Mouse (Mus musculus) liver, embryonic 12.5 days (tissue): ENCODE measurements around the gene Noa1. TPM values are rescaled to one million over a fixed set of nuclear protein-coding genes. Genes with fewer than 3 reads are reported as not detected.

ENCODE experiments used
- ATAC-seq: fragments of 200-750 bp; cut with Nextera tagmentation; 2 replicates; pipeline ENCODE4 v1.8.0; 2017; ENCODE audit warnings: moderate number of reproducible peaks, mild to moderate bottlenecking, moderate library complexity
- H3K27ac ChIP-seq: fragments of 300-500 bp; sonication (generic); 2 replicates; pipeline ENCODE4 v1.5.1; 2016; ENCODE audit warnings: mild to moderate bottlenecking
- H3K27me3 ChIP-seq: fragments of 300-500 bp; sonication (generic); replicated peaks from 2 replicates; pipeline ENCODE4 v1.6.1; 2016; ENCODE audit warnings: mild to moderate bottlenecking, moderate library complexity
- H3K36me3 ChIP-seq: fragments of 300-500 bp; sonication (generic); 2 replicates; pipeline ENCODE4 v1.6.1; 2016; ENCODE audit warnings: mild to moderate bottlenecking, moderate library complexity
- H3K4me1 ChIP-seq: fragments of 300-500 bp; sonication (generic); 2 replicates; pipeline ENCODE4 v1.6.1; 2016
- H3K4me2 ChIP-seq: fragments of 300-500 bp; sonication (generic); 2 replicates; pipeline ENCODE4 v1.6.1; 2016; ENCODE audit warnings: mild to moderate bottlenecking, moderate library complexity
- H3K4me3 ChIP-seq: fragments of 300-500 bp; sonication (generic); 2 replicates; pipeline ENCODE4 v1.5.1; 2016; ENCODE audit warnings: mild to moderate bottlenecking, moderate library complexity
- H3K9ac ChIP-seq: fragments of 300-500 bp; sonication (generic); 2 replicates; pipeline ENCODE4 v1.6.1; 2016; ENCODE audit warnings: mild to moderate bottlenecking, moderate library complexity
- H3K9me3 ChIP-seq: fragments of 300-500 bp; sonication (generic); replicated peaks from 2 replicates; pipeline ENCODE4 v1.6.1; 2016; ENCODE audit warnings: mild to moderate bottlenecking, moderate library complexity
- WGBS: fragments of 180-500 bp; shearing (Covaris S2); methylation state at CpG from one replicate; pipeline ENCODE4 v1.1.7; 2016; ENCODE audit not compliant: insufficient replicate concordance; 5-methylcytosine and 5-hydroxymethylcytosine counted together
- polyA plus RNA-seq: library from polyadenylated mRNA; unstranded; fragments of >200 nt; fragmentation: Nextera tagmentation; extraction: Ambion mirVana; gene quantifications from 2 replicates; pipeline ENCODE4 v1.2.1, GENCODE M21; 2016

Gene Noa1
- polyA plus RNA-seq, 1 experiment from 2014 or later, result 44.9 TPM

GRCm38 (mm10) chr5:77286904-77287303, 23.0 kb downstream of the Noa1 start:
- Histone ChIP-seq H3K9me3 (no peaks in the 10 kb centered on the region), H3K9ac (no peak overlapping the region), H3K4me1 (no peaks in the 10 kb centered on the region), H3K4me2 (no peak overlapping the region), H3K36me3 (peaks cover 80% of the 10 kb centered on the region), H3K27ac (no peak overlapping the region), H3K4me3 (no peak overlapping the region), H3K27me3 (no peaks in the 10 kb centered on the region)
- ATAC-seq, result no peak
- 71% methylated on average over 5 of the region's 5 CpGs for WGBS

- Histone ChIP-seq H3K4me2 (no peak overlapping the region), H3K9ac (no peak overlapping the region), H3K4me3 (no peak overlapping the region), H3K27ac (no peak overlapping the region), H3K4me1 (no peaks in the 10 kb centered on the region), H3K27me3 (no peaks in the 10 kb centered on the region), H3K36me3 (peaks cover 82% of the 10 kb centered on the region), H3K9me3 (no peaks in the 10 kb centered on the region)
- 75% methylated on average over 7 of the region's 7 CpGs for WGBS
- no peak for ATAC-seq
These were observed 24.2 kb downstream of the Noa1 start for GRCm38 (mm10) chr5:77285685-77286084.

GRCm38 (mm10) chr5:77282242-77282641, 27.6 kb downstream of the Noa1 start:
- no peak for ATAC-seq
- no peak overlapping the region for H3K4me2 ChIP-seq
- 81% methylated on average over 9 of the region's 9 CpGs for WGBS

DNA sequence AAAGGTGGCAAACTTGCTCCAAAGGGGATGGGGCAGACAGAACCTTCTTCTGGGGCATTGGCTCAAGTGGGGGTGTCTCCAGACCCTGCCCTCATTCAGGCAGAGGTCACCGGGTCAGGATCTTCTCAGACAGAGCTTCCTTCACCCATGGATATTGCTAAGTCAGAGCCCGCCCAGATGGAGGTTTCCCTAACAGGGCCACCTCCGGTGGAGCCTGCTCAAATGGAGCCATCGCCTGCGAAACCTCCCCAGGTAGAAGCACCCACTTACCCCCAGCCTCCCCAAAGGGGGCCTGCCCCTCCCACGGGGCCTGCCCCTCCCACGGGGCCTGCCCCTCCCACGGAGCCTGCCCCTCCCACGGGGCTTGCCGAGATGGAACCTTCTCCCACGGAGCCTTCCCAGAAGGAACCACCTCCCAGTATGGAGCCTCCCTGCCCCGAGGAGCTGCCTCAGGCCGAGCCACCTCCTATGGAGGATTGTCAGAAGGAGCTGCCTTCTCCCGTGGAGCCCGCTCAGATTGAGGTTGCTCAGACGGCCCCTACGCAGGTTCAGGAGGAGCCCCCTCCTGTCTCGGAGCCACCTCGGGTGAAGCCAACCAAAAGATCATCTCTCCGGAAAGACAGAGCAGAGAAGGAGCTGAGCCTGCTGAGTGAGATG, 28.2 kb downstream of the Noa1 start:
- WGBS, result 83% methylated on average over 20 of the region's 20 CpGs
- Histone ChIP-seq H3K9ac (no peak overlapping the region), H3K27me3 (no peaks in the 10 kb centered on the region), H3K4me1 (peaks cover 10% of the 10 kb centered on the region; the same call in 1 of the 2 replicates), H3K27ac (no peak overlapping the region), H3K36me3 (peaks cover 83% of the 10 kb centered on the region), H3K9me3 (no peaks in the 10 kb centered on the region), H3K4me3 (no peak overlapping the region), H3K4me2 (no peak overlapping the region)
- ATAC-seq, result peak; percentile 32; the same call in 1 of the 2 replicates

More at GRCm38 (mm10) chr5:77282242-77282641, 27.6 kb downstream of the Noa1 start:
- H3K9ac ChIP-seq, result no peak overlapping the region
- H3K27me3 ChIP-seq, result no peaks in the 10 kb centered on the region
- no peak overlapping the region for H3K4me3 ChIP-seq
- peaks cover 82% of the 10 kb centered on the region for H3K36me3 ChIP-seq
- H3K27ac ChIP-seq, result no peak overlapping the region
- no peaks in the 10 kb centered on the region for H3K9me3 ChIP-seq
- peaks cover 6% of the 10 kb centered on the region; the same call in 1 of the 2 replicates for H3K4me1 ChIP-seq

- no peak overlapping the region for H3K27ac ChIP-seq
- H3K4me1 ChIP-seq, result peaks cover 29% of the 10 kb centered on the region
- no peaks in the 10 kb centered on the region for H3K27me3 ChIP-seq
- 73% methylated on average over 6 of the region's 6 CpGs for WGBS
- no peaks in the 10 kb centered on the region for H3K9me3 ChIP-seq
- peaks cover 98% of the 10 kb centered on the region for H3K36me3 ChIP-seq
- H3K4me2 ChIP-seq, result no peak overlapping the region
- H3K9ac ChIP-seq, result no peak overlapping the region
- ATAC-seq, result no peak
- no peak overlapping the region for H3K4me3 ChIP-seq
These were observed 32.7 kb downstream of the Noa1 start for GRCm38 (mm10) chr5:77277204-77277603.

GRCm38 (mm10) chr5:77275950-77276349, 33.9 kb downstream of the Noa1 start:
- 74% methylated on average over 5 of the region's 5 CpGs for WGBS
- Histone ChIP-seq H3K4me1 (peaks cover 29% of the 10 kb centered on the region), H3K4me3 (no peak overlapping the region), H3K27ac (no peak overlapping the region), H3K9ac (no peak overlapping the region), H3K36me3 (peaks cover 98% of the 10 kb centered on the region), H3K27me3 (no peaks in the 10 kb centered on the region), H3K9me3 (no peaks in the 10 kb centered on the region), H3K4me2 (no peak overlapping the region)
- ATAC-seq, result no peak

- no peaks in the 10 kb centered on the region for H3K9me3 ChIP-seq
- peaks cover 98% of the 10 kb centered on the region for H3K36me3 ChIP-seq
- no peak overlapping the region for H3K4me2 ChIP-seq
- peaks cover 39% of the 10 kb centered on the region for H3K4me1 ChIP-seq
- 0 out of 2 replicates have a peak, but pooled peaks have one; percentile 27 for ATAC-seq
- H3K4me3 ChIP-seq, result no peak overlapping the region
- H3K27ac ChIP-seq, result no peak overlapping the region
- no peak overlapping the region for H3K9ac ChIP-seq
- 60% methylated on average over 7 of the region's 7 CpGs for WGBS
- H3K27me3 ChIP-seq, result no peaks in the 10 kb centered on the region
These were observed 36.7 kb downstream of the Noa1 start for GRCm38 (mm10) chr5:77273151-77273550.

DNA sequence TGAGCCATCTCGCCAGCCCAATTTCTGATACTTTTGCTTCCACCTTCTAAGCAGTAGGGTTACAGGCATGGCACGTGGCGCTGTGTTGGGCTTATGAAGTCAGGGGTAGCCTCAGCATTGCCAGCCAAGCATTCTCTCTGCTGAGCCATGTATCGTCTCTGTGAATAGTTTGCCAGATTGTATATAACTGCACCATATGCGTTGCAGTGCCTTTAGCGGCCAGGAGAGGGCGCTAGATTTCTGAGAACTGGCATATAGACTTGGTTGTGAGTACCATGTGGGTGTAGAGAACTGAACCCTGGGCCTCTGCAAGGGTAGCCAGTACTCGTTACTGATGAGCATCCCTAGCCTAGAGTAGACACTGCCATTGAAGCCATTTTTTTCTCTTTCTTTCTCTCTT, 40.5 kb downstream of the Noa1 start:
- Histone ChIP-seq H3K4me2 (no peak overlapping the region), H3K9me3 (no peaks in the 10 kb centered on the region), H3K4me3 (no peak overlapping the region), H3K9ac (no peak overlapping the region), H3K4me1 (peaks cover 47% of the 10 kb centered on the region), H3K27ac (no peak overlapping the region), H3K36me3 (peaks cover 64% of the 10 kb centered on the region), H3K27me3 (no peaks in the 10 kb centered on the region)
- WGBS, result 70% methylated on average over 8 of the region's 8 CpGs
- no peak for ATAC-seq

DNA sequence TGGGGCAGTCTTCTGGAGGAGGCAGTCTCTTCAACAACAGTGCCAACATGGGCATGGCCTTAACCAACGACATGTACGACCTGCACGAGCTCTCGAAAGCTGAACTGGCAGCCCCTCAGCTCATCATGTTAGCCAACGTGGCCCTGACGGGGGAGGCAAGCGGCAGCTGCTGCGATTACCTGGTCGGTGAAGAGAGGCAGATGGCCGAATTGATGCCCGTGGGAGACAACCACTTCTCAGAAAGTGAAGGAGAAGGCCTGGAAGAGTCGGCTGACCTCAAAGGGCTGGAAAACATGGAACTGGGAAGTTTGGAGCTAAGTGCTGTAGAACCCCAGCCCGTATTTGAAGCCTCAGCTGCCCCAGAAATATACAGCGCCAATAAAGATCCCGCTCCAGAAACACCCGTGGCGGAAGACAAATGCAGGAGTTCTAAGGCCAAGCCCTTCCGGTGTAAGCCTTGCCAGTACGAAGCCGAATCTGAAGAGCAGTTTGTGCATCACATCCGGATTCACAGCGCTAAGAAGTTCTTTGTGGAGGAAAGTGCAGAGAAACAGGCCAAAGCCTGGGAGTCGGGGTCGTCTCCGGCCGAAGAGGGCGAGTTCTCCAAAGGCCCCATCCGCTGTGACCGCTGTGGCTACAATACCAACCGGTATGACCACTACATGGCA, 41.8 kb downstream of the Noa1 start:
- Histone ChIP-seq H3K4me1 (peaks cover 36% of the 10 kb centered on the region), H3K9ac (no peak overlapping the region), H3K4me2 (peak overlapping the region; percentile 98; the same call in 1 of the 2 replicates), H3K4me3 (no peak overlapping the region), H3K27ac (no peak overlapping the region), H3K9me3 (no peaks in the 10 kb centered on the region), H3K36me3 (peaks cover 51% of the 10 kb centered on the region), H3K27me3 (no peaks in the 10 kb centered on the region)
- no peak for ATAC-seq
- WGBS, result 91% methylated on average over 30 of the region's 30 CpGs

- Histone ChIP-seq H3K36me3 (peaks cover 45% of the 10 kb centered on the region), H3K27me3 (no peaks in the 10 kb centered on the region), H3K4me1 (peaks cover 31% of the 10 kb centered on the region), H3K9ac (no peak overlapping the region; the same call in 1 of the 2 replicates), H3K4me3 (peak overlapping the region; percentile 97), H3K27ac (no peak overlapping the region), H3K4me2 (peak overlapping the region; percentile 98), H3K9me3 (no peaks in the 10 kb centered on the region)
- 68% methylated on average over 4 of the region's 4 CpGs for WGBS
- ATAC-seq, result no peak
These were observed 42.4 kb downstream of the Noa1 start for GRCm38 (mm10) chr5:77267441-77267840.

- peak overlapping the region; percentile 96 for H3K9ac ChIP-seq
- peak overlapping the region; percentile 97 for H3K4me3 ChIP-seq
- peak overlapping the region; percentile 91 for H3K27ac ChIP-seq
- H3K9me3 ChIP-seq, result no peaks in the 10 kb centered on the region
- no peaks in the 10 kb centered on the region for H3K27me3 ChIP-seq
- no peak for ATAC-seq
- H3K36me3 ChIP-seq, result peaks cover 40% of the 10 kb centered on the region
- H3K4me2 ChIP-seq, result peak overlapping the region; percentile 98
- peaks cover 31% of the 10 kb centered on the region for H3K4me1 ChIP-seq
- 4% methylated on average over 11 of the region's 11 CpGs for WGBS
These were observed 42.9 kb downstream of the Noa1 start for GRCm38 (mm10) chr5:77266886-77267401.
